Mouse (Mus musculus) intestine, embryonic 14.5 days (tissue): ENCODE results near the gene Ccn6. TPM values are rescaled to one million over a fixed set of nuclear protein-coding genes. Genes with fewer than 3 reads are reported as not detected.

Experiments
- ATAC-seq: fragments of 200-750 bp; cut with Nextera tagmentation; replicated peaks from 2 replicates; pipeline ENCODE4 v1.8.0; 2017; ENCODE audit warnings: low read depth, moderate number of reproducible peaks, moderate TSS enrichment, moderate library complexity; ENCODE audit not compliant: low FRiP score, low TSS enrichment
- DNase-seq: peaks from one replicate; pipeline ENCODE4 v3.0.0-alpha.2; 2018; ENCODE audit warnings: low spot score
- H3K27ac ChIP-seq: fragments of 300-500 bp; sonication (generic); 2 replicates; pipeline ENCODE4 v1.5.1; 2014; ENCODE audit warnings: low read depth, mild to moderate bottlenecking, control low read depth
- H3K27me3 ChIP-seq: fragments of 300-500 bp; sonication (generic); replicated peaks from 2 replicates; pipeline ENCODE4 v1.6.1; 2014; ENCODE audit warnings: low read length, control low read depth; ENCODE audit not compliant: control insufficient read depth, insufficient read depth
- H3K36me3 ChIP-seq: fragments of 300-500 bp; sonication (generic); 2 replicates; pipeline ENCODE4 v1.6.1; 2014; ENCODE audit warnings: low read length, control low read depth; ENCODE audit not compliant: control insufficient read depth, insufficient read depth
- H3K4me1 ChIP-seq: fragments of 300-500 bp; sonication (generic); replicated peaks from 2 replicates; pipeline ENCODE4 v1.6.1; 2014; ENCODE audit warnings: low read length, control low read depth, mixed read lengths; ENCODE audit not compliant: control insufficient read depth, insufficient read depth
- H3K4me2 ChIP-seq: fragments of 300-500 bp; sonication (generic); 2 replicates; pipeline ENCODE4 v1.6.1; 2014; ENCODE audit warnings: low read length
- H3K4me3 ChIP-seq: fragments of 300-500 bp; sonication (generic); 2 replicates; pipeline ENCODE4 v1.5.1; 2014; ENCODE audit warnings: low read depth, low read length, control low read depth, mixed read lengths
- H3K9ac ChIP-seq: fragments of 300-500 bp; sonication (generic); 2 replicates; pipeline ENCODE4 v1.6.1; 2014; ENCODE audit warnings: mild to moderate bottlenecking, low read length
- H3K9me3 ChIP-seq: fragments of 300-500 bp; sonication (generic); 2 replicates; pipeline ENCODE4 v1.6.1; 2016; ENCODE audit warnings: low read length, control low read depth; ENCODE audit not compliant: control insufficient read depth
- WGBS: fragments of 180-500 bp; shearing (Covaris S2); extraction: QIAGEN DNeasy Blood & Tissue Kit; methylation state at CpG from one replicate; pipeline ENCODE4 v1.1.7; 2014; 5-methylcytosine and 5-hydroxymethylcytosine counted together
- polyA plus RNA-seq: library from polyadenylated mRNA; unstranded; fragments of >200 nt; fragmentation: Nextera tagmentation; extraction: Ambion mirVana; gene quantifications from 2 replicates; pipeline ENCODE4 v1.2.1, GENCODE M21; 2014

The Ccn6 gene
- polyA plus RNA-seq, 1 experiment from 2014 or later: 0.32 TPM

DNA sequence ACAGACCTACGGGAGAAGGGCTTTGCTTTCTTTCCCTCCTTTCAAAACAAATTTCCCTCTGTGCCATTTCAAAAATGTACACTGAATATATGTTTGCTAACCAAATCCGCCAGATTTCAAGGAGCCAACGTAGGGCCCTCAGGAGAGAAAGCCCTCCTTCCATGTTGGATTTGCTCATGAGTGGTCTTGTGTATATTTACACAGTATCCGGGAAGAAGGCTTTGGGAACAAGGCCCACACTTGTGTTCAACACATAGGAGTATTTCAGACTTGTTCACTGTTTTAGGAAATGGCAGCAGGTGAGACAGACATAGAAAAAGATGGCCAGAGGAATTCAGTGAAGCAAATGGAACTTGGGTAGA, 21.9 kb upstream of the Ccn6 start:
- 83% methylated on average over 4 of the region's 4 CpGs for WGBS
- no peak for DNase-seq
- ATAC-seq: no peak

GRCm38 (mm10) chr10:39184864-39185544, 21.4 kb upstream of the Ccn6 start:
- H3K4me1 ChIP-seq: 0 out of 2 replicates have a peak, but pooled peaks cover 2% of the 10 kb centered on the region
- H3K4me3 ChIP-seq: no peak overlapping the region
- no peaks in the 10 kb centered on the region for H3K36me3 ChIP-seq
- 77% methylated on average over 8 of the region's 8 CpGs for WGBS
- no peaks in the 10 kb centered on the region for H3K27me3 ChIP-seq
- H3K27ac ChIP-seq: no peak overlapping the region
- no peak for ATAC-seq
- H3K4me2 ChIP-seq: no peak overlapping the region
- no peaks in the 10 kb centered on the region for H3K9me3 ChIP-seq
- no peak for DNase-seq
- H3K9ac ChIP-seq: no peak overlapping the region

More for the DNA sequence above, 21.9 kb upstream of the Ccn6 start:
- H3K4me3 ChIP-seq: no peak overlapping the region
- 0 out of 2 replicates have a peak, but pooled peaks cover 2% of the 10 kb centered on the region for H3K4me1 ChIP-seq
- no peaks in the 10 kb centered on the region for H3K27me3 ChIP-seq
- H3K36me3 ChIP-seq: no peaks in the 10 kb centered on the region
- no peak overlapping the region for H3K27ac ChIP-seq
- no peak overlapping the region for H3K4me2 ChIP-seq
- H3K9me3 ChIP-seq: no peaks in the 10 kb centered on the region
- no peak overlapping the region for H3K9ac ChIP-seq

DNA sequence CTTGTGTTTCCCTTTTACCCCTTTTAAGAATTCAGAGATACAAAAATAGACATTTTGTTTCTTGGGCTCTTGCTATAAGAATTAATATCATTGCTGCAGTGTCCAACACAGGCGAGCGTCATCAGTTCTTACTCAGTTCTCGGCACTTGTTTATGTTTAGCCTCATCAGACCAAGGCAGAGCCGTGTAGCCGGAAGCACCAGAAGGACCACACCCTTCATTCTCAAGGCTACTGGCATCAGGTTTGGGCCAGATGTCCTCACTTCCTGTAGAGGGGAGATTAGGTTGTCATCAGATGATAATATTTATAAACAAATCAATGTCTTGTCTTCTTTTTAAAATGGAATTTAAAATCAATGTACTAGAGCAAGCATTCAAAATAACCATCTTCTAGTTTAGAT, 13.4 kb upstream of the Ccn6 start:
- no peaks in the 10 kb centered on the region for H3K9me3 ChIP-seq
- H3K9ac ChIP-seq: no peak overlapping the region
- no peaks in the 10 kb centered on the region for H3K27me3 ChIP-seq
- no peaks in the 10 kb centered on the region for H3K36me3 ChIP-seq
- no peak overlapping the region for H3K27ac ChIP-seq
- WGBS: 54% methylated on average over 5 of the region's 5 CpGs
- DNase-seq (no peak), ATAC-seq (no peak)
- no peaks in the 10 kb centered on the region; the same call in none of the 2 replicates for H3K4me1 ChIP-seq
- H3K4me3 ChIP-seq: no peak overlapping the region
- no peak overlapping the region for H3K4me2 ChIP-seq

DNA sequence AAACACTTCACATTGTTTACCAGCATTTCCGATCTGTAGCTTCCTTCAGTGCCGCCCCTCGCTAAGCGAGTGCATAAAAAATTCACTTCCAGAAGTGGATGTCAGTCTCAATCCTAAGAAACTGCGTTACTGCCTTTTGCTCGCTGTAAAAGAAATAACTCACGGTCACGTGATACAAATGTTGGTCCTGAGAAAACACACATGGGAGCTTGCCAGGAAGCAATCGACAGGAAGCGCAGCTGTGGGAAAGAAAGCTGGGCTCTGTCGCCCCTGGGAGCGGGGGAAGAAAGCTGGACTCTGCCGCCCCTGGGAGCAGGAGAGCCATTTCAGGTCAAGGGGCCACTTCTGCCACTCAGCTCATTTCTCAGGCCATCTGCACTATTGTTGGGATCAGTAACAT, 9.5 kb upstream of the Ccn6 start:
- Histone ChIP-seq H3K9me3 (no peaks in the 10 kb centered on the region), H3K27me3 (no peaks in the 10 kb centered on the region), H3K27ac (peak overlapping the region; percentile 83), H3K4me1 (peaks cover 4% of the 10 kb centered on the region), H3K36me3 (no peaks in the 10 kb centered on the region), H3K4me2 (peak overlapping the region; percentile 26), H3K4me3 (no peak overlapping the region), H3K9ac (0 out of 2 replicates have a peak overlapping the region, but pooled peaks have one; percentile 6)
- WGBS: 28% methylated on average over 13 of the region's 13 CpGs
- ATAC-seq: no peak
- peak; percentile 62 for DNase-seq

DNA sequence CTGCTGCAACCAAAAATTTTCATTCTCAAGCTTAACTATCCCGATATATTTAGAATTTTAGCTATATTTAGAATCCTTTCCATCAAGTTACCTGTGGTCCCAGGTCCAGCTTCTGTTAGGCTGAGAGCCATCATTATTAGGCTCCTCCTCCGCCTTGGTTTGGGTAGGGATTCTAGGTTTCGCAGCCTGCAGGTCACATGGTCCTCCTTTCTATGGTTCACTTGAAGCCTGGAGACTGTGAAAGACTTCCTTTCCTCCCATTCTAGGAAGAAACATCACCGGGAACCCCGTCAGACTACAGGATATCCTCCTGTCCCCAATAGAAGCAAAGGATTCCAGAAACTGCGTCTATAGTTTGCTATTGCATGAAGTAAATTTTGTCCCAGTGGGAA, 8.9 kb upstream of the Ccn6 start:
- peak overlapping the region; percentile 79 for H3K4me2 ChIP-seq
- ATAC-seq (no peak), DNase-seq (no peak)
- no peak overlapping the region for H3K9ac ChIP-seq
- H3K27me3 ChIP-seq: no peaks in the 10 kb centered on the region
- peak overlapping the region; percentile 83 for H3K27ac ChIP-seq
- H3K9me3 ChIP-seq: no peaks in the 10 kb centered on the region
- 75% methylated on average over 6 of the region's 6 CpGs for WGBS
- H3K4me1 ChIP-seq: peaks cover 4% of the 10 kb centered on the region
- no peaks in the 10 kb centered on the region for H3K36me3 ChIP-seq
- H3K4me3 ChIP-seq: no peak overlapping the region

DNA sequence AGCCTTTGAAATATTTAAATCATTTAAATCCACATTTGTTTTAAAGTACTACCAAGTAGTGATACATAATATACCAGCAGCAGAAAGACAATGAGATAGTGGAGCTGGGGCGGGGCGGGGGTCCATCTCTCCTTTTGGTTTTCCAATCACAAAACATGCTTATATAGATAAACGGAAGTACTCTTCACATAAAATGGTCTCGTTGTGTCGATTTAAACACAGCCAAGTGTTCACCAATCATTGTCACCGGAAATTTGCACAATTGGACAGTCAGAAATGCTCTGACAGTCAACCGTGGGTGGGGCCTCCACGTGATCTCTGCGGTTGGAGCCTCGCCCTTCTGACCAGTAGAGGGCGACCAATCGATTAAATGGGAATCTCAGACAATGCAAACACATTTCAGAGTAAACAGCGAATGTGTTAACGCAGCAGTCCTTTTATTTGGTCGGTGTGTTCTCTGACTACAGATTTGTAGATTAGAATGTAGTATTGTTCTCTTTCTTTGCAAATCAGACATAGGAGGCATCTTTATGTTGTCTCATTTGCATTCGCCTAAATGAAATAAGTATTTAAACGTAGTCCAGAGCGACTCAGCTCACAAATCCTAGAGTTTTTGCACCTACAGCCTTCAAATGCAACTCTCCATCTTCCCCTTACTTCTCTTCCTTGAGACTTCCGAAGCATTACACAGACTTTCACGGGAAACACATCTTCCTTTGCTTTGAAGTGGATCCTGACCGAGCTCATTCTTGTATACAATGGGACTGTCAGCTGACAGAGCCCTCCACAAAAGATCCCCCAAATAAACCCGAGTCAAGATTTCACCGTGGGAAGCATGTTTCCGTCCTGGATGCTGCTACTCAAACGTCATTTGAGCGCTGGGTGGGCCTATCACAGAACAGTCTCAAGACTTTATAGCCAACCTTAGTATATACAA, 8.3 kb upstream of the Ccn6 start:
- DNase-seq: peak; percentile 78
- no peaks in the 10 kb centered on the region for H3K27me3 ChIP-seq
- H3K9me3 ChIP-seq: no peaks in the 10 kb centered on the region
- 16% methylated on average over 26 of the region's 26 CpGs for WGBS
- H3K36me3 ChIP-seq: no peaks in the 10 kb centered on the region
- H3K27ac ChIP-seq: peak overlapping the region; percentile 83
- H3K4me3 ChIP-seq: peak overlapping the region; percentile 50
- peak overlapping the region; percentile 34; the same call in 1 of the 2 replicates for H3K9ac ChIP-seq
- ATAC-seq: peak; percentile 81
- peaks cover 4% of the 10 kb centered on the region for H3K4me1 ChIP-seq
- peak overlapping the region; percentile 79 for H3K4me2 ChIP-seq

- ATAC-seq (peak; percentile 91), DNase-seq (peak; percentile 92)
- H3K4me2 ChIP-seq: peak overlapping the region; percentile 79
- H3K9me3 ChIP-seq: no peaks in the 10 kb centered on the region
- WGBS: under 1% methylated on average over 19 of the region's 19 CpGs
- peak overlapping the region; percentile 34; the same call in 1 of the 2 replicates for H3K9ac ChIP-seq
- H3K36me3 ChIP-seq: no peaks in the 10 kb centered on the region
- H3K27me3 ChIP-seq: no peaks in the 10 kb centered on the region
- H3K4me1 ChIP-seq: peaks cover 4% of the 10 kb centered on the region
- peak overlapping the region; percentile 50 for H3K4me3 ChIP-seq
- H3K27ac ChIP-seq: peak overlapping the region; percentile 83
These were observed 7.5 kb upstream of the Ccn6 start for GRCm38 (mm10) chr10:39171134-39171533.

GRCm38 (mm10) chr10:39170706-39171105, 7.1 kb upstream of the Ccn6 start:
- H3K36me3 ChIP-seq: no peaks in the 10 kb centered on the region
- H3K9ac ChIP-seq: no peak overlapping the region
- no peaks in the 10 kb centered on the region for H3K27me3 ChIP-seq
- H3K4me1 ChIP-seq: peaks cover 4% of the 10 kb centered on the region
- H3K4me3 ChIP-seq: no peak overlapping the region
- WGBS: 13% methylated on average over 6 of the region's 6 CpGs
- no peak for DNase-seq
- H3K4me2 ChIP-seq: peak overlapping the region; percentile 79; the same call in 1 of the 2 replicates
- no peak for ATAC-seq
- no peak overlapping the region for H3K27ac ChIP-seq
- no peaks in the 10 kb centered on the region for H3K9me3 ChIP-seq
